Mouse (Mus musculus): ENCODE results near the gene Unkl. TPM values are rescaled to one million over a fixed set of nuclear protein-coding genes. Genes with fewer than 3 reads are reported as not detected.
A peak's percentile ranks its signal among the peaks of the same experiment; 100 is the strongest.

Unkl gene
- polyA plus RNA-seq, 1 experiment: 11.7 TPM

DNA sequence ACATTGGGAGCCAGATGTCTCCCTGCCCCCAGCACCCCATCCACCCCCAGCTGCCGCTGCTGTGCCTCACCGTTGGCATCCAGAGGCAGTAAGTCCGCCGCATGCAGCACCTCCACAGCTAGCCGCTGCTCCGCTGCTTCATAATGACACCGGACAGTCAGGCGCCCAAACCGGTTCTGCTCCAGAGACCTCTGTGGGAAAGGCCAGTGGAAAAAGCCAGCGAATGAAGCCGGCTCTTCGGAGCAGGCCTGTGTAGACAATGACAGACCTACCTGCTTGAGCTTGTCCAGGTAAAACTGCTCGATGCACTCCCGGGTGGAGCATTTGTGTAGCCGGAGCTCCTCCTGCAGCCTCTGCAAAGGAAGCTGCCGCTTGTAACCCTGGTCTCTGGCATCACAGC lies 56.0 kb downstream of the Unkl start:
- Histone ChIP-seq H3K27ac (ENCODE audit: control insufficient read depth, insufficient read depth, low read depth, low read length) (no peak overlapping the region), H3K4me3 (ENCODE audit: control insufficient read depth, low read depth, low read length) (no peak overlapping the region), H3K27me3 (ENCODE audit: control insufficient read depth, insufficient read depth, low read length) (no peaks in the 10 kb centered on the region), H3K4me1 (ENCODE audit: control insufficient read depth, insufficient read depth, low read length) (peaks cover 8% of the 10 kb centered on the region), H3K36me3 (ENCODE audit: control insufficient read depth, insufficient read depth, low read length) (peaks cover 1% of the 10 kb centered on the region; the same call in 1 of the 2 replicates)
- TF ChIP-seq POLR2A (IDR thresholded peaks at IDR 0.05; ENCODE audit: control insufficient read depth, low read depth, low read length) (no peak), CTCF (IDR thresholded peaks at IDR 0.05; ENCODE audit: control insufficient read depth, insufficient read depth, insufficient replicate concordance, low read depth, low read length) (no peak)

DNA sequence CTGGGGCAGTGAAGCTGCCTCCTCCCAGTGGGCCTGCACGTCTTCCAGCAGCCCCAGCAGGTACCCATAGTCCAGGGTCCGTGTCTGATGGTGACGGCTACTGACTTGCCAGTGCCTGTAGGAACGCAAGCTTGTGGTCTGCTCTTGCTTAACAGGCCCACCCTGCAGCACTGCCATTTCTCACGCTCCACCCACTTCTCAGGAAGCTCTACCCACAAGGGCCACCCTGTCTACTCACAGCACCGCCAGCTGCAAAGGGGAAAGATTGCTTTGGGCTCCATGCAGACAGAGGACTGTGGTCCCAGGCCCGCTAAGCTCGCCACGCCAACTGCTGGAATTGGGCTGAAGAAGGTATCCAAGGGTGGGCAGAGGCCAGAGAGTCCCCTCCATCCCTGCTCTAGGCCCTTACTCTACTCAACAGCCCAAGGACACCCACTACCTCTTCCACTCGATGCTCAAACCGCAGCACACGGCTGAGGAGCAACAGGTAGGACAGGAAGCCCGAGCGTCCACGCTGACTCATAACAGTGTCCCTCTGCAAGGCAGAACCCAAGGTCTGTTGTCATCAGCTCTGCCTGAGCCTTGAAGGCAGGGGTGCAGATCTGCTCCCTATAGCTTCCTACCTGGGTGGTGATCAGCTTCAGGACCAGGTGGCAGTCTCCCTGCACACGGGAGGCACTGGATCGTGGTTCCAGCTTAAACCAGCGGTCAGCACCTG lies 60.0 kb downstream of the Unkl start:
- Histone ChIP-seq H3K4me3 (ENCODE audit: control insufficient read depth, low read depth, low read length) (no peak overlapping the region), H3K36me3 (ENCODE audit: control insufficient read depth, insufficient read depth, low read length) (no peaks in the 10 kb centered on the region; the same call in 1 of the 2 replicates), H3K4me1 (ENCODE audit: control insufficient read depth, insufficient read depth, low read length) (no peaks in the 10 kb centered on the region), H3K27me3 (ENCODE audit: control insufficient read depth, insufficient read depth, low read length) (no peaks in the 10 kb centered on the region), H3K27ac (ENCODE audit: control insufficient read depth, insufficient read depth, low read depth, low read length) (no peak overlapping the region)
- TF ChIP-seq POLR2A (IDR thresholded peaks at IDR 0.05; ENCODE audit: control insufficient read depth, low read depth, low read length): no peak
- TF ChIP-seq CTCF (IDR thresholded peaks at IDR 0.05; ENCODE audit: control insufficient read depth, insufficient read depth, insufficient replicate concordance, low read depth, low read length): no peak

DNA sequence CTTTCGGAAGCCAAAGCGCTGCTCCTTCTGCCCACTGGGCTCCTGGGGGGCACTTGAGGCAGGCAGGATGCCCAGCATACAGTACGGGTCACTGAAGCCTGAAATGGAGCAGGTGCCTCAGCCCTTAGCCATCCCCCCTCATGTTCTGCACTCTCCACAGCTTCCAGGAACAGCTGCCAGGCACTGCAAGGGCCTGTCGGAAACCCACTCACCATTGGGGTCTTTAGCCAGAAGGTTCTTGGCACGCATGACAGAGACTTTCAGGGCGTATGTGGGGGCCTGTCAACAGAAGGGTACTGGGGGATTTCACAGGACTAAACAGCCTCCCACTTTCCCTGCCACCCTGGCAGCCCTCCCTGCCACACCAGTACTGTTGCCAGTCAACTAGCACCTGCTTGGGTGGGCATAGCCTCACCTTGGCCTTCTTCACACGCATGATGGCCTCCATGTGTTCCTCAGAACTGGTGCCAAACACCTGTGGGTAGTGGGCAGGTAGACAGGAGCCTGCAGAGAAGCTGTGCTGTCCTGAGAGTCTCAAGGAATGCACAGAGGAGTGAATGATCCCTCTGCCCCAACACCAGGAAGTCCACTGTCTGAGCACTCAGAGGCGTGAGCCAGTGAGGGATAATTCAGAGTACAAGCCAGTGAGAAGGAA lies 62.1 kb downstream of the Unkl start:
- H3K27ac ChIP-seq (ENCODE audit: control insufficient read depth, insufficient read depth, low read depth, low read length): no peak overlapping the region
- no peaks in the 10 kb centered on the region for H3K27me3 ChIP-seq (ENCODE audit: control insufficient read depth, insufficient read depth, low read length)
- H3K4me1 ChIP-seq (ENCODE audit: control insufficient read depth, insufficient read depth, low read length): 0 out of 2 replicates have a peak, but pooled peaks cover under 1% of the 10 kb centered on the region
- H3K36me3 ChIP-seq (ENCODE audit: control insufficient read depth, insufficient read depth, low read length): no peaks in the 10 kb centered on the region
- TF ChIP-seq POLR2A (IDR thresholded peaks at IDR 0.05; ENCODE audit: control insufficient read depth, low read depth, low read length): no peak
- no peak for TF ChIP-seq CTCF (IDR thresholded peaks at IDR 0.05; ENCODE audit: control insufficient read depth, insufficient read depth, insufficient replicate concordance, low read depth, low read length)
- H3K4me3 ChIP-seq (ENCODE audit: control insufficient read depth, low read depth, low read length): no peak overlapping the region

DNA sequence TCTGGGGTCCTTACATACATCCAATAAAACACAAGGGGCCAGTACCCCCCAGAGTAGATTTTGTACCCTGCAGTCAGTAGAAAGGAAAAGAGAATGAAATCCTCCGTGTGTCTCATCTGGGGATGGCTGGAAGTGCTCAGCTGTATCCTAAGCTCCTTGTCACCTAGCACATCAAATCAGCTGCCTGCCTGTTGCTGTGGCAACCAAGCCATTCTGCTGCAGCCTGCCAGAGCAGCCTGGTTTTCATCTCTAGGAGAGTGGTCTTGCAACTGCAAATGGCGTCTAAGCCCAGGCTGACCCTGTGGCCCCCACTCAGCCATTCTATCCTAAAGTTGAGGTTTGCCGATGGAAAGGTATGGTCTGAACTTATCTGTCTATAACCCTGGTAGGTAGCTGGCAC lies 64.4 kb downstream of the Unkl start:
- TF ChIP-seq POLR2A (IDR thresholded peaks at IDR 0.05; ENCODE audit: control insufficient read depth, low read depth, low read length): no peak
- no peak for TF ChIP-seq CTCF (IDR thresholded peaks at IDR 0.05; ENCODE audit: control insufficient read depth, insufficient read depth, insufficient replicate concordance, low read depth, low read length)
- H3K27me3 ChIP-seq (ENCODE audit: control insufficient read depth, insufficient read depth, low read length): no peaks in the 10 kb centered on the region
- H3K36me3 ChIP-seq (ENCODE audit: control insufficient read depth, insufficient read depth, low read length): no peaks in the 10 kb centered on the region
- H3K4me1 ChIP-seq (ENCODE audit: control insufficient read depth, insufficient read depth, low read length): peaks cover 13% of the 10 kb centered on the region
- H3K27ac ChIP-seq (ENCODE audit: control insufficient read depth, insufficient read depth, low read depth, low read length): no peak overlapping the region
- no peak overlapping the region for H3K4me3 ChIP-seq (ENCODE audit: control insufficient read depth, low read depth, low read length)

- no peaks in the 10 kb centered on the region for H3K36me3 ChIP-seq (ENCODE audit: control insufficient read depth, insufficient read depth, low read length)
- H3K4me3 ChIP-seq (ENCODE audit: control insufficient read depth, low read depth, low read length): no peak overlapping the region
- TF ChIP-seq CTCF (IDR thresholded peaks at IDR 0.05; ENCODE audit: control insufficient read depth, insufficient read depth, insufficient replicate concordance, low read depth, low read length): no peak
- TF ChIP-seq POLR2A (IDR thresholded peaks at IDR 0.05; ENCODE audit: control insufficient read depth, low read depth, low read length): no peak
- no peaks in the 10 kb centered on the region for H3K27me3 ChIP-seq (ENCODE audit: control insufficient read depth, insufficient read depth, low read length)
- no peak overlapping the region for H3K27ac ChIP-seq (ENCODE audit: control insufficient read depth, insufficient read depth, low read depth, low read length)
- peaks cover 13% of the 10 kb centered on the region for H3K4me1 ChIP-seq (ENCODE audit: control insufficient read depth, insufficient read depth, low read length)
These were observed 65.6 kb downstream of the Unkl start for GRCm38 (mm10) chr17:25253760-25254159.

DNA sequence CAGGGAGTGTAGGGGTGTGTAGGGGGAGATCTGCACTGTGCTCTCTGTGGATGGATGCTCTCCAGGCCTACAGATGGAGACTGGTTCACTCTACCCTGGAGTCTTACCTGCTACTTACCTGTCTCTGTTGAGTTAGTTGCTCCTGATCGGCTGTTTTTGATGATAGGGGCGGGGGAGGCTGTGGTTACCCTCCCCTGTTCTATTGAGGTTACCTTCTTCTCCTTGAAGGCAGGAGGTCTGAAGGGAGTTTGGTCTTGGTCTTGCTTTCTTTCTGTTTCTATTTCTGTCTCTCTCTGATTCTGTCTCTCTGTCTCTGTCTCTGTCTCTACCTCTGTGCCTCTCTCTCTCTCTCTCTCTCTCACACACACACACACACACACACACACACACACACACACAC lies 66.9 kb downstream of the Unkl start:
- TF ChIP-seq CTCF (IDR thresholded peaks at IDR 0.05; ENCODE audit: control insufficient read depth, insufficient read depth, insufficient replicate concordance, low read depth, low read length) (no peak), POLR2A (IDR thresholded peaks at IDR 0.05; ENCODE audit: control insufficient read depth, low read depth, low read length) (no peak)
- Histone ChIP-seq H3K27ac (ENCODE audit: control insufficient read depth, insufficient read depth, low read depth, low read length) (no peak overlapping the region), H3K36me3 (ENCODE audit: control insufficient read depth, insufficient read depth, low read length) (no peaks in the 10 kb centered on the region), H3K4me3 (ENCODE audit: control insufficient read depth, low read depth, low read length) (no peak overlapping the region), H3K27me3 (ENCODE audit: control insufficient read depth, insufficient read depth, low read length) (no peaks in the 10 kb centered on the region), H3K4me1 (ENCODE audit: control insufficient read depth, insufficient read depth, low read length) (peaks cover 13% of the 10 kb centered on the region)

- peaks cover 13% of the 10 kb centered on the region for H3K4me1 ChIP-seq (ENCODE audit: control insufficient read depth, insufficient read depth, low read length)
- peak within 1 kb of the TSS; percentile 69 for H3K4me3 ChIP-seq (ENCODE audit: control insufficient read depth, low read depth, low read length)
- TF ChIP-seq CTCF (IDR thresholded peaks at IDR 0.05; ENCODE audit: control insufficient read depth, insufficient read depth, insufficient replicate concordance, low read depth, low read length) (no peak), POLR2A (IDR thresholded peaks at IDR 0.05; ENCODE audit: control insufficient read depth, low read depth, low read length) (no peak)
- no peaks in the 10 kb centered on the region for H3K27me3 ChIP-seq (ENCODE audit: control insufficient read depth, insufficient read depth, low read length)
- H3K27ac ChIP-seq (ENCODE audit: control insufficient read depth, insufficient read depth, low read depth, low read length): no peak within 1 kb of the TSS
- no peaks in the 10 kb centered on the region for H3K36me3 ChIP-seq (ENCODE audit: control insufficient read depth, insufficient read depth, low read length)
These were observed 68.0 kb downstream of the Unkl start, which contains the start of gene Baiap3 for GRCm38 (mm10) chr17:25256140-25256754. Gene Baiap3, minus strand, starts transcription at chr17:25256364.
